Mouse (Mus musculus): ENCODE data around the gene Rfx4. TPM values are rescaled to one million over a fixed set of nuclear protein-coding genes. Genes with fewer than 3 reads are reported as not detected.
A peak's percentile ranks its signal among the peaks of the same experiment; 100 is the strongest.

Gene Rfx4
- total RNA-seq, 4 experiments from 2014 or later = 10.6 to 13.1 (median 12.3) TPM

DNA sequence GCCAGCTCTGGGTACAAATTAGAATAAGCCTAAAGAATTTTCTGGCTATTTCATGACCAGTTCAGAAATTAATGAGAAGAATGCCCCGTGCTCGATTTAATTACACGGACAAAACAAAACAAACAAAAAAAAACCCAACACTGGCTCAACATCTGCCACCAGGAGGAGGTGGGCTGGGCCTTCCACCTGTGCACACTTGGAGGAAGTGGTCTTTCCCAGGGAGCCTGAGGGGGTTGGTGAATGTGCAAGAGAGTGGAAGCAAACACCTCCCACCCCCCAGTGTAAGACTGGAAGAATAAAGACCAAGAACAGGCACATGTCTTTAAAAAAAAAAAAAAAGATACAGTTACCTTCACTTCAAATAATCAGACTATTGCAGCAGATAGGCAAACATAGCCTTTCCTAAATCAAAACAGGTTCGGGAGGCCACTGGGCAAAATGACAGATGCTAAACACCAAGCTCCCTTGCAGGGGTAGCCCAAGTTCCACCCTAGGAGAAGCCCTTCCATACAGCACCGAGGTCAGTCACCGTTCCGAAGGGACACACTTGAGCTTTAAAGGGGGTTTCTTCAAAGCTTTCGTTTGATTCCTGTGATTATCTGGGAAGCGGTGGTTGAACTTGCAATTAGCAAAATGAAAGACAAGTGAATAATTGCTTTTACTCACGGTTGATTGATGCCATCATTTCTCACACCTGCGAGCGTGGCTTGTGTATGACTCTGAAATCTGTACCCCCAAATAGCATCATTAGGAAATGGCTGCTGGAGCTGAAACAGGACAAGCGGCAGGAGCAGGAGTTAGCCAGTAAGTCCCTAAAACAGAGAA is 103.9 kb downstream of the Rfx4 start:
- no peak for DNase-seq (ENCODE audit: low spot score in 2 of 2)

GRCm38 (mm10) chr10:84863488-84863887 is 107.6 kb downstream of the Rfx4 start:
- DNase-seq (ENCODE audit: low spot score in 2 of 2) = no peak

DNA sequence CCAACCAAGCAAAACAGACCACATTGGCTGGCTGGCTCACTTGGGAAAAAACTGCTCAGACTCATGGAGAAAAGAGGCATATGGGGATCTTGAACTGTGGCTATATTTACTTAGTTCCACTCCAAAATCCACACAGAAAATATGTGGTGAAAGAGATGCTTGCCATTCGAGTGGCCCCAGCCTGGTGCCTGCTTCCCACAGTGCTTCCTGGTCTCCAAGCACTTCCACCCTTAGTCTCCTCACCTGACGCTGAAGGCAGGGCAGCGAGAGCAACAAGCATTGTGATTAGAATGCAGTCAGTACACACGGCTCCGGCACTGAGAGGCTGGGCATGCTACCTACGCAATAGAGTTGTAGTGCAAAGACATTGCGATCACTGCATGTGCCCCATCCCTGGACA is 111.7 kb downstream of the Rfx4 start:
- no peak for DNase-seq (ENCODE audit: low spot score in 2 of 2)

- DNase-seq (ENCODE audit: low spot score in 2 of 2) = no peak
These were observed 115.4 kb downstream of the Rfx4 start for GRCm38 (mm10) chr10:84871285-84871684.

DNA sequence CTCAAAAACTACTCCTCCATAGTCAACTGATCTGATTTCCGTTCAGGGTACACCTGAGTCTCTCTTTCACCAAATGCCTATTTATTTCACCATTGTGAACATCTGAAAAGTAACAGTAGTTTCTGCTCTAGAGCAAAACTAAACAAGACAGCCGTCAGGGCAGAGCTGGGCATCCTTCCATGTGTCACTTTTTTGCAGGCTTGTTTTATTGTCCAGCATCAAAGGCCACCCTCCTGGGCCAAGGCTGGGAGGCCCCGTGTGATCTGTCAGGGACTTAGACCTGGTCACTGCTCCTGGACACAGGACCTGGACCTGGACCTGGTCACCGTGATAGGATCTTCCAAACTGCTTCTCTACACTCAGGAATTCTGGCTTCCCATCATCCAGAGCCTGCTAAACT is 116.1 kb downstream of the Rfx4 start:
- DNase-seq (ENCODE audit: low spot score in 2 of 2) = no peak

DNA sequence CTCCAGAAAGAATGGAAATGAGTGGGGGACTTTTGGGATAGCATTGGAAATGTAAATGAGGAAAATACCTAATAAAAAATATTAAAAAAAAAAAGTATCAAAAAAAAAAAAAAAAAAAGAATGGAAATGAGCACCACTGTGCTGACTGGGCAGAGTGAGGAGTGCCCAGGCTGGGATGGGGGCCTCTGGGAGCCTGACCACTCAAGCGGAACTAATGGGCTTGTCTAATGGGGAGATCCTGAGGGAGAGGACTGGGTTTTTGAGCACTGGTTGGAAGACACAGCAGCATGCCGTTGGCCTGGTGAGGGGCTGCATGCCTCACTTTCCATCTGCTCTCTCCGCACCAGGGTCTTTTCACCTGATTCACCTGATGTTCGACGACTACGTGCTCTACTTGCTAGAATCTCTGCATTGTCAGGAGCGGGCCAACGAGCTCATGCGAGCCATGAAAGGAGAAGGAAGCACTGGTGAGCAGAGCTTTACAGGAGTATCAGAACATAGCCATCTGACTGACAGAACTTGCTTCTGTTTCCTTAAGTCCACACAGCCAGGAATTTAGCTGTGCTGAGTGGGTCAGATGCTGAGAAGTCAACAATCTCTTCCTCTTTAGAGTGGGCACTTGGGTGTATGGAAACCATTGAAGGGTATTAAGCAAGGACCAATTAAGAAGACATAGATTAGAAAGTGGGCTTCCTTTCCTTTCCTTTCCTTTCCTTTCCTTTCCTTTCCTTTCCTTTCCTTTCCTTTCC is 124.1 kb downstream of the Rfx4 start:
- DNase-seq (ENCODE audit: low spot score in 2 of 2) = no peak

DNA sequence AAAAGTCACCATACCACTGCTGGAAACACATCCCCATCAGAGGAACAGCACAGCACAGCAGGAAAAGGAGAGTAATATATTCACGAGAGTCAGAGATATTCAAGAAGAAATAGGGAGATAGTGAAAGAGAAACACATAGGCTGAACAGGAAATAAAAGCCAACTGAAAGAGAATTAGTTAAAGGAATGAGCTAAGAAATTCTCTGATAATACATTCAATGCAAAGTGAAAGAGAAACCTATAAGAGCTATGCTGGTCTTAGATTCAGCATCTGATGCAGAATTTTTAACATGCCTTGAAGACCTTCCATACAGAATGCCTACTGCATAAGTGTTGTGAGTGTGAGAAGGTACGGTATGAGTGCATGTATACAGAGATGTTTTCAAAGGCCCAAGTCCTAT is 126.7 kb downstream of the Rfx4 start:
- DNase-seq (ENCODE audit: low spot score in 2 of 2) = no peak

DNA sequence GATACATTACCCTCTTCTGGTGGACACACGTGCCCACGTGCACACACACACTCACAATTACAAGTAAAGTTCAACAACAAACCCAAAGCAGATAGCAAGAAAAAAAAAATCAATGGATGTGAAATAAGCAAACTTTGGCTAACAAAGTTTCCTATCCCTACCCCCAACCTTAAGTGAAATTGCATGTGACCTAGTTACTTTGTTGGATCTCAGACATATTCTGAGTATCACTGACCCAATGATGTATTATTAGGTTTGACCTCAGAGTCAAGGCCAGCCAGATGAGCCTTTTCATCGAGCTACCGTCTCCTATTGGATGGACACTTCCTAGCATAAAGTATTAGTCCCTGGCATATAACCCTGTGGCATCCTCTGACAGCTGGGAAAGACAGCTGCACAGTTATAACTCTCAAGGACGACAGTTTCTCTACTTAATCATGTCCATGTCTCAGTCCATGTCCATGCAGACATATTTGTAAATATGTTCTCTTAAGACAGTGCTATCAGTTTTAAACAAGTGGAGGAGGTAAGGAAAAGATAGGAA is 129.6 kb downstream of the Rfx4 start:
- no peak for DNase-seq (ENCODE audit: low spot score in 2 of 2)

DNA sequence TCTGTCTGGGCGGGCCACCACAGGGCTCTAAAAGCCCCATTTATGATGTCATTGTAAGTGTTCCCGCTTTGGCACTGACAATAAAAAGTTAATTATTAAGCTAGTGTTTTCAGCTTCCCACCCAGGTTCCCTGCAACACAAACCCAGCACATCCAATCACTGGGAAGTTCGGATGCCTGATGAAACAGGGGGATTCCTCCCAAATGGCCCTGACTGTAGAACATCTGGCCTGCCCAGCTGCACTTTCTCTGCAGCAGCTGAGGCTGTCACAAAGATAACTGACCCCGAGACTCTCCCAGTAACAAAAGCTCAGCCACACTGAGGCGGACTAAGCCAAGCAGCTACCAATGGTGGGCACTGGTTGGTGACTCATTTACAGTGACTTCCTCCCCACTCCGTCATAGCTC is 130.4 kb downstream of the Rfx4 start:
- no peak for DNase-seq (ENCODE audit: low spot score in 2 of 2)

DNA sequence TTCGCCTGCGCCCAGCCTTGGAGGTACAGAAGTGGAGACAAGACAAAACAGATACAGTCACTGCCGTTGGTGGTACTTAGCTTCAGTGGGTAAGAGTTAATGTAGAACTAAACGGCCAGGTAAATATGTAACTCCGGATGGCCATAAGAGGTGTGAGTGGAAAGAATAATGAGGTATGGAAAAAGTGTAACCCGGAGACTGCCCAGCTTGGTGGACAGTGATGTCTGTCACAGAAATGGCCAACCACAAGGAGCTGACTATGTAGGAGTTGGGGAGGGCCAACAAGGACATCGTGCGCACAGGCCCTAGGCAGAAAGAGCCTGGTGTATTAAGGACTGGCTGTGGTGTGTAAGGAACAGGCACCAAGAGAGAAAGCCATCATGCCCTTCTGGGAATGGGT is 130.9 kb downstream of the Rfx4 start:
- no peak for DNase-seq (ENCODE audit: low spot score in 2 of 2)

- no peak for DNase-seq (ENCODE audit: low spot score in 2 of 2)
These were observed 133.4 kb downstream of the Rfx4 start for GRCm38 (mm10) chr10:84889096-84889846.

GRCm38 (mm10) chr10:84895810-84896358 is 140.0 kb downstream of the Rfx4 start:
- DNase-seq (ENCODE audit: low spot score in 2 of 2) = peak in 1 of 2 experiments; percentile 48

DNA sequence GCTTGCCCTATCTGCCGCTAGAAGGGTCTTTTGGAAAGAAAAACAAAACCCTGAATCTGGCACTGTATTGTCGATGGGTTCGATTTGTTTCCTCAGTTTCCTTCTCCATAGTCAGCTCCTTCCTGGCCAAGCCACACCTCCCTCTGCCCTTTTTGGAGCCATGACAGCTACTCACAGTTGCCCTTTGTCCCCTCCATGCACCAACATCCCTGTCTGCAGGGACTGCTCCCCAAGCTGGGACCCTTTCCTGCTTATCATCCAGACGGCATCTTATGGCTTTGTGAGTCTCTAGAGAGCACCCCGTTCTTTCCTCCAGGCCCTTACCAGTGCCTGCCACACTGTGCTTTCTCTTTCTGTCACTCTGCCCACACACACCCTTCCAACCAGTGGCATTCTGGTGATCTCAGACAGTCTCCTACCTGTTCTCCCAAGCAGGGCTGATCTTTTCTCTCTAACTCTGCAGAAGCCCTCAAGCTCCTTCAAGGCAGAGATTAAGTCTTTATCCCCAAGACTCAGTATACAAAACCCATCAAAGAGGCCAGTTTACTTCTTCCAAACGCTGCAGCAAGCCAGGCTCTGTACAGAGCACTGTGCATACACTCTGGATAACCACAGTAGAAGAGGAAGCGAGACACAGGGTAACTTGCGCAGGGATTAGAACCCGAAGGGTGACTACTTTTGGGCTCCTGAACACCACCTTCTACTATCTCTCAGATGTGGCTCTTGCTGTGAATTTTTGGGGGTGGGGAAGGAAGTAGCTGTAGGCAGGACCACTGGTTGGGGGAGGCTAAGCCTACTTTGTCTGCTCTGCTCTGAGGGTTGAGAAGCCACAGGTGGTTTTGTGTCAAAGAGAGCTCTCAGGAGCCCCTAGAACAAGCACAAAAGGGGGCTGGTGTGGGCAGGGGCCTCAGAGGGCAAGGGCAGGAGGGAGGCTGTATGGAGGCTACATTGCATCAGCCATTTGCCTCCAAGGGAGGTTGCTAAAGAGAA is 141.4 kb downstream of the Rfx4 start:
- no peak for DNase-seq (ENCODE audit: low spot score in 2 of 2)

DNA sequence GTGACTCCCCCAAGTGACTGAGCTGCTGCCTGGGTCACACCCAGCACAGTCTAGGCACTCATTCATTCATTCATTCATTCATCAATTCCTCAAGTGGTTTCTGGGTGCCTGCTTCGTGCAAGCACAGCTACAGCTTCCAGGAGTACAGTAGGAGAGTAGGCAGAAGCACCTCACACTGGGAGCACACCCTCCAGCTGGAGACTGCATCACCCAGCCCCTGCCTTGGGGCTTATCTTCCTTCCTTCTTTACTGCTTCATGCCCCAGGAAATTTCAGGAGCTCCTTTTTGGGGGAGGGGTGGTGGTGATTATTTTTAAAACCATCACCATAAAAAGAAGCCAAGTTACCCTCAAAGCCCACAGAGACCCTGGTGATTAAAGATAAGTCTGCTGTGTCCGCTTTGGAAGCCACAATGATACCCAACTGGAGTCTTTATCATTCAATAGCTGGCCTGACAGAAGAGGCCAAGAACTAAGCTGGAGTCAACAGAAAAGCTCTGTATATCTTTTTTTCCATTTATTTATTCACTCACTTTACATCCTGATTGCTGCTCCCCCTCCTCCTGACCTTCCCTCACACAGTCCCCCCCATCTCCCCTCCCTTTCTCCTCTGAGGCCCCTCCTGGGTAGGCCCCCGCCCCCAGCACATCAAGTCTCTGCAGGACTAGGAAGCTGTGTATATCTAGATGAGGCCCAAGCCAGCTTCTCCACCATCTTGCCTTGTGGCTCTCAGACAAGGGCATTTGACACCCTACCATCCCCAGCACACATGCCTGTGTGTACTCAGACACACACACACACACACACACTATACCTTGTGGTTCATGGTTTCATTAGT is 142.5 kb downstream of the Rfx4 start:
- no peak for DNase-seq (ENCODE audit: low spot score in 2 of 2)

DNA sequence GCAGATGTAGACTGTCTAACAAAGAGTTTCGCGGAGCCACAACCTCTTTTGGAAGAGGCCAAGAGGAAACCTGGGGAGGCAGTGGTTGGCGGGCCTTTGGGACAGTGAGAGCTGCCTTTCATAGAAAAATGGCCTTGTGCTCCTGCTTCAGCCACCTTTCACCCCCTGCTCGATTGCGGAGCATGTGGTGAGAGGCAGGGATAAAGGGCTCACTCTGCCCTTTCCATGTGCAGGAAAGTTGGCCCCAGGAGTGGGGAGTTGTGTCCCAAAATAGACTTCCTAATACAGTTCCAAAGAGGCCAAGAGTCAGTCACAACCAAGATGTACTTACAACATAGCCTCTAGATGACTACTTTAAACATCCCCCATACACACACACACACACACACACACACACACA is 145.8 kb downstream of the Rfx4 start:
- no peak for DNase-seq (ENCODE audit: low spot score in 2 of 2)

- no peak for DNase-seq (ENCODE audit: low spot score in 2 of 2)
These were observed 146.4 kb downstream of the Rfx4 start for GRCm38 (mm10) chr10:84902213-84902612.

DNA sequence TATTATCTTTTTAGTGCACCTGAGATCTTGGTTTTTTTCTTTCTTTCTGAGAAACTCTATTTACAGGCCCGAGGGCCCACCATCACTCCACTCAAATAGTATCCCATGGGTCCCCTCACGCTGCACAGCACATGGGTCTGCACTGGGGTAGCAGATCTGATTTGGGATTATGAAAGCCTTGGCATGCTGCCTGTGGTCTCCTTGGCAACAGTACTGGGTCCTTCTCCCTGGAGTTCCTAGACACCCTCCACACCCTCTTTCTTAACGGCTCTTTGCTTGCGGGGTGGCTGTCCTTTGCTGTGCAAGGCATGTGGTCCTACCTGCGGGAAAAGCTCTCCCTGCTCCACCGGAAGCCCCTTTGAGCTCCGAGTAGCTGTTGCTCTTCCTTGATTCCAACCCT is 147.4 kb downstream of the Rfx4 start:
- DNase-seq (ENCODE audit: low spot score in 2 of 2) = peak in 1 of 2 experiments; percentile 46

GRCm38 (mm10) chr10:84903742-84904141 is 147.9 kb downstream of the Rfx4 start:
- DNase-seq (ENCODE audit: low spot score in 2 of 2) = peak in 1 of 2 experiments; percentile 51

DNA sequence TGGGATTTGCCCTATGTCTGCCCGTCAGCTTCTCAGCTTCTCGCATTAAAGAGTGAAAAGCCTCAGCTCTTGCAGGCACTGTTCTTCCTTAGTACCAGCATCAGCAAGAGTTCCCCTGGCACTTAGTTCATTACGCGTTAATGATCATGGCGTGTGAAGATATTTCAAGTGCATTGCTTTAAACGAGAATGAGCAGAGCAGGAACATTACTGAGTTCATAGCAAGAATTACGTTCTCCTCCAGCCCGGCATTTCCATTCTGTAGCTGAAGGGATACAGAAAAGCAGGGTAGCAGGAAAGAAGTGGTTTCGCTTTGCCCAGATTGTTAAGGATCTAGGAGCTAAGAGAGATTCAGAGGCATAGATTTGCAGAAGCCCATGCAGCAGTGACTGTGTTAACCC is 151.0 kb downstream of the Rfx4 start:
- DNase-seq (ENCODE audit: low spot score in 2 of 2) = no peak

Measured in left cerebral cortex, adult 8-10 months (tissue).